Mouse (Mus musculus) small intestine, adult 2 months (tissue): ENCODE measurements around the gene Tbxas1. TPM values are rescaled to one million over a fixed set of nuclear protein-coding genes. Genes with fewer than 3 reads are reported as not detected.

Experiments
- H3K27ac ChIP-seq: fragments of 200-500 bp; 2 replicates; pipeline ENCODE4 v1.5.1; 2012; ENCODE audit warnings: low read depth, low read length, control low read depth, inconsistent platforms; ENCODE audit not compliant: insufficient read depth
- H3K27me3 ChIP-seq: fragments of 200-500 bp; 2 replicates; pipeline ENCODE4 v1.6.1; 2012; ENCODE audit warnings: mild to moderate bottlenecking, moderate library complexity, low read length, inconsistent platforms; ENCODE audit not compliant: control insufficient read depth, insufficient read depth
- H3K36me3 ChIP-seq: fragments of 200-500 bp; 2 replicates; pipeline ENCODE4 v1.6.1; 2012; ENCODE audit warnings: mild to moderate bottlenecking, low read length, control low read depth, inconsistent platforms; ENCODE audit not compliant: control insufficient read depth, insufficient read depth
- H3K4me1 ChIP-seq: fragments of 200-500 bp; 2 replicates; pipeline ENCODE4 v1.6.1; 2012; ENCODE audit warnings: low read length, inconsistent platforms, mixed read lengths; ENCODE audit not compliant: control insufficient read depth, insufficient read depth, insufficient read length
- H3K4me3 ChIP-seq: fragments of 200-500 bp; 2 replicates; pipeline ENCODE4 v1.5.1; 2012; ENCODE audit warnings: low read depth, mild to moderate bottlenecking, control low read depth, inconsistent platforms, low read length, moderate library complexity
- CTCF ChIP-seq: fragments of 200-500 bp; IDR thresholded peaks from 2 replicates; pipeline ENCODE4 v1.5.1; 2012; ENCODE audit warnings: low read depth, mild to moderate bottlenecking, control low read depth, inconsistent platforms, low read length, moderate library complexity, mixed read lengths; ENCODE audit not compliant: insufficient replicate concordance, insufficient read length; ENCODE audit errors: extremely low read depth
- POLR2A ChIP-seq: fragments of 200-500 bp; IDR thresholded peaks from 2 replicates; pipeline ENCODE4 v1.6.1; 2012; ENCODE audit warnings: low read depth, mild to moderate bottlenecking, control low read depth, inconsistent platforms, low read length, moderate library complexity
- whole genome bisulfite sequencing: fragments of 180-500 bp; shearing (Covaris S2); methylation state at CpG from one replicate; pipeline ENCODE4 v1.1.7; 2018; 5-methylcytosine and 5-hydroxymethylcytosine counted together
- polyA plus RNA-seq: library from polyadenylated mRNA; depleted of rRNA; stranded (reverse); fragments of >200 nt; gene quantifications from 2 replicates; pipeline ENCODE4 v1.2.3, GENCODE M21; 2012

Gene Tbxas1
- polyA plus RNA-seq, 1 experiment, result 1.8 TPM

GRCm38 (mm10) chr6:38851740-38852139 is 23.5 kb upstream of the Tbxas1 start:
- TF ChIP-seq CTCF (no peak), POLR2A (no peak)
- WGBS, result 30% methylated on average over 2 of the region's 2 CpGs
- no peaks in the 10 kb centered on the region for H3K27me3 ChIP-seq
- H3K36me3 ChIP-seq, result no peaks in the 10 kb centered on the region
- H3K4me1 ChIP-seq, result peaks cover 43% of the 10 kb centered on the region; the same call in 1 of the 2 replicates
- H3K4me3 ChIP-seq, result no peak overlapping the region
- no peak overlapping the region for H3K27ac ChIP-seq

GRCm38 (mm10) chr6:38853561-38853992 is 21.6 kb upstream of the Tbxas1 start:
- Histone ChIP-seq H3K27me3 (no peaks in the 10 kb centered on the region), H3K36me3 (no peaks in the 10 kb centered on the region), H3K4me3 (no peak overlapping the region), H3K27ac (peak overlapping the region; percentile 53), H3K4me1 (peaks cover 32% of the 10 kb centered on the region; the same call in 1 of the 2 replicates)
- TF ChIP-seq POLR2A, result no peak
- no peak for TF ChIP-seq CTCF
- 34% methylated on average over 5 of the region's 5 CpGs for WGBS

DNA sequence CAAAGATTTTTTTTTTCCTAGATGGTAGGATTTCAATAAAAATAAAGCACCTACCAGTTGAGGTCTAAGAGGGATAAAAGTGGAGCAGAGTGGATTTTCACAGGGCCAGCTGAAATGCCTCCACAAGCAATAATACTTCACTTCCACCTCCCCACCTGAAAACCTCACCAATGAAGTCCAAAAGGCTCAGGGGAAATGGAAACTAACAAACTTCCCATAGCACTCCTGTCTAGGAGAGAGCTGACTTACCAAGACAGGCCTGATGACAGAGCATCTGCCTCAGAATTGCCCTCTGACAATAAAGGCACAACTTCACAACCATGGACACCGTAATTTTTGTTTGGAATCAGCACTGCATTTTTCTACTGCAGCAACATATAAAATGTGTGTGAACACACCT is 15.4 kb upstream of the Tbxas1 start:
- Histone ChIP-seq H3K36me3 (no peaks in the 10 kb centered on the region), H3K27ac (no peak overlapping the region), H3K4me3 (no peak overlapping the region), H3K27me3 (no peaks in the 10 kb centered on the region), H3K4me1 (peaks cover 15% of the 10 kb centered on the region; the same call in 1 of the 2 replicates)
- TF ChIP-seq CTCF, result no peak
- no peak for TF ChIP-seq POLR2A
- 87% methylated on average over 1 of the region's 1 CpGs for WGBS

DNA sequence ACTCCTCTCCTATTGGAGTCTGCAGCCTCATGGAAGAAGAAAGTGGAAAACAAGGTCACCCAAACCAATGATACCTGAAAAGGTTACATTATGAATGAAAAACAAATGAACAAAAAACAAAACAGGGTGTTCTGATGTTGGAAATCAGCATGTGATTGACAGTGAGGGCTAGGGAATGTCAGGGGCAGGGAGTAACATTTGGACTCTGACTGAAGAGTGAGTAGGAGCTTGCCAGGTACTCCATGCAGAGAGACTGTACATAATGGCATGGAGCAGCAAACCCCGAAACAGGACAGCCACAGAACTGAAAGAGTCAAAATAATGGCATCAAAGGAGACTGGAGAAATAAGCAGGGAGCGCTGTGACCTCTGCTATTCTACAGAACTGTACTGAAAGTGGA is 14.9 kb upstream of the Tbxas1 start:
- Histone ChIP-seq H3K4me3 (no peak overlapping the region), H3K27me3 (no peaks in the 10 kb centered on the region), H3K36me3 (no peaks in the 10 kb centered on the region), H3K27ac (no peak overlapping the region), H3K4me1 (peaks cover 17% of the 10 kb centered on the region; the same call in 1 of the 2 replicates)
- 79% methylated on average over 2 of the region's 2 CpGs for WGBS
- no peak for TF ChIP-seq POLR2A
- no peak for TF ChIP-seq CTCF

DNA sequence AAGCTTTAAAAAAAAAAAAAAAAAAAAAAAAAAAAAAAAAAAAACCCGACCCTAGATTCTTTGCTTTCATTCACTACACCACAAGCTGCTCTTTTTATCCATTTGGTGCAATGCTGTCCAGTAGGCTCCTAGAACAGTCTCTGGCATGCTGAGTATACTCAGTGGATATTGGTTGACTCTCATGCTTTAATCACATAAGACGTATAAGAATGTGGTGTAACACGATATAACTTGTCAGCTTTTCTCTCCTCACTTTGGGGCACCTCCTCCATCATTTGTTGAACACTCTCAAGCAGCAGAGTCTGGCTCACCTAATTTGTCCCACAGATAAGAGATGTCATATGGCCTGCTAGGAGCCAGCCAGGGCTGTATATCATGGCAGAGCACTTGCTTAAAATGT is 11.6 kb upstream of the Tbxas1 start:
- H3K4me1 ChIP-seq, result peaks cover 30% of the 10 kb centered on the region; the same call in 1 of the 2 replicates
- no peaks in the 10 kb centered on the region for H3K27me3 ChIP-seq
- no peak overlapping the region for H3K27ac ChIP-seq
- no peak for TF ChIP-seq POLR2A
- TF ChIP-seq CTCF, result no peak
- WGBS, result 46% methylated on average over 3 of the region's 3 CpGs
- no peaks in the 10 kb centered on the region for H3K36me3 ChIP-seq
- H3K4me3 ChIP-seq, result no peak overlapping the region

- 0 out of 2 replicates have a peak overlapping the region, but pooled peaks have one; percentile 25 for H3K27ac ChIP-seq
- H3K4me3 ChIP-seq, result no peak overlapping the region
- peaks cover 30% of the 10 kb centered on the region; the same call in 1 of the 2 replicates for H3K4me1 ChIP-seq
- no peaks in the 10 kb centered on the region for H3K27me3 ChIP-seq
- H3K36me3 ChIP-seq, result no peaks in the 10 kb centered on the region
- TF ChIP-seq CTCF (no peak), POLR2A (no peak)
Observed at GRCm38 (mm10) chr6:38865805-38866204, 9.4 kb upstream of the Tbxas1 start.

DNA sequence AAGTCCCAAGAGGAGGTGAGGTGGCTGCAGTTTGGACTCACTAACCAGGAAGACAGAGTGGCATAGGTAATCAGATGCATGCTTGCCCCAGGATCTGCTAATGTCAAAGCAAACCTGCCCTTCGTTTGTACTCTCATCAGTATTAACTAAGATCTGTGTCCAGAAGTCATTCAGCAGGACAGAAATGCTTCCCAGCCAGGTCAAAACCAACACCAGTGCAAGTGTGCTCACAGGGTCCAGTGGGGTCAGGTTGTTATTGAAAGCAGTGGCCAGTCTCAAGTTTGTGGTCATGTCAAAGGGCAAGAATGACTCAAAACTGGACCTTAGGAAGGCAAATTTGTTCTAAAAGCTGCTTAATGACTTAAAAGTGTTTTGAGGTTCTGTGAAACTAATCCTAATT is 8.8 kb upstream of the Tbxas1 start:
- TF ChIP-seq CTCF, result no peak
- no peak for TF ChIP-seq POLR2A
- H3K27ac ChIP-seq, result peak overlapping the region; percentile 25
- H3K36me3 ChIP-seq, result no peaks in the 10 kb centered on the region
- H3K27me3 ChIP-seq, result no peaks in the 10 kb centered on the region
- no peak overlapping the region for H3K4me3 ChIP-seq
- H3K4me1 ChIP-seq, result peaks cover 33% of the 10 kb centered on the region; the same call in 1 of the 2 replicates
- WGBS, result 45% methylated on average over 1 of the region's 1 CpGs

- Histone ChIP-seq H3K27ac (peak overlapping the region; percentile 13; the same call in 1 of the 2 replicates), H3K36me3 (no peaks in the 10 kb centered on the region), H3K4me3 (no peak overlapping the region), H3K4me1 (peaks cover 35% of the 10 kb centered on the region; the same call in 1 of the 2 replicates), H3K27me3 (no peaks in the 10 kb centered on the region)
- WGBS, result 49% methylated on average over 2 of the region's 2 CpGs
- TF ChIP-seq POLR2A, result no peak
- no peak for TF ChIP-seq CTCF
Observed at GRCm38 (mm10) chr6:38866761-38867160, 8.4 kb upstream of the Tbxas1 start.
